In genomic region chr1:84709406-84709805, GRCm38 (mm10) we compare ENCODE assay signal across 8 mouse cellular contexts. TPM values are rescaled to one million over a fixed set of nuclear protein-coding genes. Genes with fewer than 3 reads are reported as not detected.
DNase-seq lines count a peak whose midpoint lies in the region; ATAC-seq lines count a peak whose summit lies in the region.

No protein-coding gene starts in this region.

- 27% methylated on average over 5 of the region's 5 CpGs for WGBS in heart, embryonic 12.5 days
- WGBS in embryonic facial prominence, embryonic 14.5 days: 31% methylated on average over 5 of the region's 5 CpGs
- WGBS in limb, embryonic 13.5 days: 23% methylated on average over 5 of the region's 5 CpGs

- H3K9me3 ChIP-seq in heart, embryonic 12.5 days (replicated peaks): no peaks in the 10 kb centered on the region
- H3K9me3 ChIP-seq in embryonic facial prominence, embryonic 14.5 days (ENCODE audit: control insufficient read depth, low read length): no peaks in the 10 kb centered on the region
- H3K9me3 ChIP-seq in limb, embryonic 13.5 days: no peaks in the 10 kb centered on the region

- H3K4me3 ChIP-seq in heart, embryonic 12.5 days: no peak overlapping the region
- H3K4me3 ChIP-seq in embryonic facial prominence, embryonic 14.5 days (ENCODE audit: low read depth, low read length): peak overlapping the region; percentile 7; the same call in 1 of the 2 replicates
- H3K4me3 ChIP-seq in limb, embryonic 13.5 days: peak overlapping the region; percentile 12; the same call in 1 of the 2 replicates

- ATAC-seq in heart, embryonic 12.5 days (ENCODE audit: insufficient number of reproducible peaks, low FRiP score): no peak
- ATAC-seq in embryonic facial prominence, embryonic 14.5 days (ENCODE audit: low read depth): no peak
- no peak for ATAC-seq in limb, embryonic 13.5 days (ENCODE audit: low FRiP score, low read depth)
- ATAC-seq in inflammation-experienced regulatory T-cells, adult 6 months: no peak

- no peaks in the 10 kb centered on the region for H3K36me3 ChIP-seq in heart, embryonic 12.5 days
- no peaks in the 10 kb centered on the region for H3K36me3 ChIP-seq in embryonic facial prominence, embryonic 14.5 days (ENCODE audit: control insufficient read depth, insufficient read depth, low read length)
- H3K36me3 ChIP-seq in limb, embryonic 13.5 days: no peaks in the 10 kb centered on the region

- H3K27me3 ChIP-seq in heart, embryonic 12.5 days (replicated peaks): 0 out of 2 replicates have a peak, but pooled peaks cover 15% of the 10 kb centered on the region
- H3K27me3 ChIP-seq in embryonic facial prominence, embryonic 14.5 days (replicated peaks; ENCODE audit: control insufficient read depth, insufficient read depth, low read length): no peaks in the 10 kb centered on the region
- peaks cover 30% of the 10 kb centered on the region for H3K27me3 ChIP-seq in limb, embryonic 13.5 days

- DNase-seq in heart, adult 11 months: no peak
- peak; percentile 77 for DNase-seq in brain, adult 2 months (ENCODE audit: low read depth, low spot score)
- DNase-seq in embryonic facial prominence, embryonic 14.5 days (ENCODE audit: low spot score): no peak
- no peak for DNase-seq in adipocyte (ENCODE audit: low spot score)
- DNase-seq in gastrocnemius, adult 8-10 months (ENCODE audit: low spot score in 2 of 2): no peak

- no peak overlapping the region for H3K9ac ChIP-seq in heart, embryonic 12.5 days
- H3K9ac ChIP-seq in embryonic facial prominence, embryonic 14.5 days (ENCODE audit: low read depth, low read length): no peak overlapping the region
- no peak overlapping the region for H3K9ac ChIP-seq in limb, embryonic 13.5 days

- peak overlapping the region; percentile 53 for H3K4me2 ChIP-seq in heart, embryonic 12.5 days
- H3K4me2 ChIP-seq in embryonic facial prominence, embryonic 14.5 days (ENCODE audit: low read depth, low read length): peak overlapping the region; percentile 46
- H3K4me2 ChIP-seq in limb, embryonic 13.5 days (replicated peaks): peak overlapping the region; percentile 53; the same call in 1 of the 2 replicates

- H3K4me1 ChIP-seq in heart, embryonic 12.5 days (replicated peaks): peaks cover 5% of the 10 kb centered on the region; the same call in 1 of the 2 replicates
- peaks cover 3% of the 10 kb centered on the region; the same call in 1 of the 2 replicates for H3K4me1 ChIP-seq in embryonic facial prominence, embryonic 14.5 days (ENCODE audit: control insufficient read depth, insufficient read depth, low read length)
- H3K4me1 ChIP-seq in limb, embryonic 13.5 days: peaks cover 4% of the 10 kb centered on the region; the same call in 1 of the 2 replicates

- no peak overlapping the region for H3K27ac ChIP-seq in heart, embryonic 12.5 days (ENCODE audit: poor library complexity, severe bottlenecking)
- H3K27ac ChIP-seq in embryonic facial prominence, embryonic 14.5 days (replicated peaks; ENCODE audit: low read depth, low read length): no peak overlapping the region
- no peak overlapping the region for H3K27ac ChIP-seq in limb, embryonic 13.5 days

RNA-seq across cellular contexts. Expression of gene Dner, which starts 13.4 kb away (rescaled TPM):
- 1.0 and 1.2 TPM in 2 replicates for polyA plus RNA-seq in heart, embryonic 12.5 days (2016; fragmentation: Nextera tagmentation; extraction: Ambion mirVana)
- polyA plus RNA-seq in embryonic facial prominence, embryonic 14.5 days (2014; fragmentation: Nextera tagmentation; extraction: Ambion mirVana): 12.6 and 13.3 TPM in 2 replicates
- polyA plus RNA-seq in limb, embryonic 13.5 days (2015; fragmentation: Nextera tagmentation; extraction: Ambion mirVana): 6.4 and 7.3 TPM in 2 replicates
- under 1 TPM in 1 of 3 experiments, not detected in 2; 0.15 TPM for polyA plus RNA-seq in inflammation-experienced regulatory T-cells, adult 6 months (2017; shearing (Covaris generic))
- not detected for total RNA-seq in gastrocnemius, adult 8-10 months (2022)
